Mouse (Mus musculus) cerebellum, adult 2 months (tissue): ENCODE measurements around the gene Tmem179. TPM values are rescaled to one million over a fixed set of nuclear protein-coding genes. Genes with fewer than 3 reads are reported as not detected.

Experiments used
- DNase-seq, 2 experiments: peaks; one replicate each; pipeline ENCODE4 v3.0.0; 2021
- H3K27ac ChIP-seq: fragments of 200-500 bp; 2 replicates; pipeline ENCODE4 v1.5.1; 2012; ENCODE audit warnings: low read length, control low read depth, inconsistent platforms; ENCODE audit not compliant: insufficient read depth
- H3K27me3 ChIP-seq: fragments of 200-500 bp; 2 replicates; pipeline ENCODE4 v1.6.1; 2012; ENCODE audit warnings: inconsistent platforms, mild to moderate bottlenecking, low read length, moderate library complexity; ENCODE audit not compliant: control insufficient read depth, insufficient read depth
- H3K4me1 ChIP-seq: fragments of 200-500 bp; 2 replicates; pipeline ENCODE4 v1.6.1; 2011; ENCODE audit warnings: low read length; ENCODE audit not compliant: control insufficient read depth, insufficient read depth
- H3K4me3 ChIP-seq: fragments of 200-500 bp; replicated peaks from 2 replicates; pipeline ENCODE3; 2011; ENCODE audit warnings: mild to moderate bottlenecking, low read depth, low read length, control low read depth; ENCODE audit not compliant: insufficient read depth
- CTCF ChIP-seq: fragments of 200-500 bp; IDR thresholded peaks from 2 replicates; pipeline ENCODE4 v1.5.1; 2011; ENCODE audit warnings: low read depth, mild to moderate bottlenecking, control low read depth, low read length, moderate library complexity, borderline replicate concordance; ENCODE audit not compliant: insufficient read depth
- POLR2A ChIP-seq: fragments of 200-500 bp; IDR thresholded peaks from 2 replicates; pipeline ENCODE4 v1.6.1; 2011; ENCODE audit warnings: low read length, control low read depth, borderline replicate concordance; ENCODE audit not compliant: insufficient read depth
- WGBS: fragments of 180-500 bp; shearing (Covaris S2); methylation state at CpG from one replicate; pipeline ENCODE4 v1.1.7; 2018; 5-methylcytosine and 5-hydroxymethylcytosine counted together
- polyA plus RNA-seq: library from polyadenylated mRNA; depleted of rRNA; stranded (reverse); fragments of >200 nt; gene quantifications from 2 replicates; pipeline ENCODE4 v1.2.3, GENCODE M21; 2012

The Tmem179 gene
- polyA plus RNA-seq, 1 experiment: 71.0 TPM

- no peaks in the 10 kb centered on the region; the same call in 1 of the 2 replicates for H3K27me3 ChIP-seq
- TF ChIP-seq CTCF (no peak), POLR2A (no peak)
- no peak overlapping the region for H3K27ac ChIP-seq
- 57% methylated on average over 4 of the region's 4 CpGs for WGBS
- no peak overlapping the region for H3K4me3 ChIP-seq
- H3K4me1 ChIP-seq: no peaks in the 10 kb centered on the region; the same call in 1 of the 2 replicates
- DNase-seq: no peak
These were observed 1.6 kb upstream of the Tmem179 start for GRCm38 (mm10) chr12:112518105-112518504.

GRCm38 (mm10) chr12:112514897-112515296 lies 1.6 kb downstream of the Tmem179 start:
- 51% methylated on average over 3 of the region's 3 CpGs for WGBS
- TF ChIP-seq CTCF (no peak), POLR2A (no peak)
- DNase-seq: no peak
- no peak overlapping the region for H3K4me3 ChIP-seq
- no peaks in the 10 kb centered on the region; the same call in 1 of the 2 replicates for H3K4me1 ChIP-seq
- no peaks in the 10 kb centered on the region; the same call in 1 of the 2 replicates for H3K27me3 ChIP-seq
- H3K27ac ChIP-seq: no peak overlapping the region

- no peaks in the 10 kb centered on the region for H3K27me3 ChIP-seq
- no peak for TF ChIP-seq POLR2A
- no peak for TF ChIP-seq CTCF
- peak overlapping the region; percentile 25 for H3K4me3 ChIP-seq
- no peaks in the 10 kb centered on the region for H3K4me1 ChIP-seq
- H3K27ac ChIP-seq: no peak overlapping the region
- under 1% methylated on average over 62 of the region's 62 CpGs for WGBS
- DNase-seq: peak in 1 of 2 experiments; percentile 16
These were observed 5.7 kb downstream of the Tmem179 start for GRCm38 (mm10) chr12:112510733-112511372.

- TF ChIP-seq CTCF (no peak), POLR2A (no peak)
- Histone ChIP-seq H3K27me3 (no peaks in the 10 kb centered on the region), H3K27ac (no peak overlapping the region), H3K4me1 (no peaks in the 10 kb centered on the region), H3K4me3 (no peak overlapping the region)
- DNase-seq: no peak
- 16% methylated on average over 7 of the region's 7 CpGs for WGBS
These were observed 6.2 kb downstream of the Tmem179 start for GRCm38 (mm10) chr12:112510365-112510732.

- H3K4me1 ChIP-seq: no peaks in the 10 kb centered on the region
- no peak overlapping the region for H3K27ac ChIP-seq
- no peaks in the 10 kb centered on the region for H3K27me3 ChIP-seq
- 69% methylated on average over 3 of the region's 3 CpGs for WGBS
- TF ChIP-seq POLR2A (no peak), CTCF (no peak)
- DNase-seq: no peak
- no peak overlapping the region for H3K4me3 ChIP-seq
These were observed 8.6 kb downstream of the Tmem179 start for GRCm38 (mm10) chr12:112507984-112508383.

GRCm38 (mm10) chr12:112507264-112507663 lies 9.3 kb downstream of the Tmem179 start:
- H3K27ac ChIP-seq: no peak overlapping the region
- H3K4me1 ChIP-seq: no peaks in the 10 kb centered on the region
- TF ChIP-seq CTCF: no peak
- TF ChIP-seq POLR2A: no peak
- H3K4me3 ChIP-seq: no peak overlapping the region
- no peak for DNase-seq
- 22% methylated on average over 4 of the region's 4 CpGs for WGBS
- H3K27me3 ChIP-seq: no peaks in the 10 kb centered on the region

- no peaks in the 10 kb centered on the region for H3K4me1 ChIP-seq
- H3K27ac ChIP-seq: no peak overlapping the region
- DNase-seq: no peak
- no peak for TF ChIP-seq POLR2A
- TF ChIP-seq CTCF: no peak
- 84% methylated on average over 6 of the region's 6 CpGs for WGBS
- H3K27me3 ChIP-seq: no peaks in the 10 kb centered on the region
- H3K4me3 ChIP-seq: no peak overlapping the region
These were observed 10.3 kb downstream of the Tmem179 start for GRCm38 (mm10) chr12:112506267-112506666.

- no peak for TF ChIP-seq CTCF
- TF ChIP-seq POLR2A: no peak
- Histone ChIP-seq H3K4me1 (no peaks in the 10 kb centered on the region), H3K27ac (no peak overlapping the region), H3K4me3 (no peak overlapping the region), H3K27me3 (no peaks in the 10 kb centered on the region)
- no peak for DNase-seq
- WGBS: 42% methylated on average over 19 of the region's 19 CpGs
These were observed 13.4 kb downstream of the Tmem179 start for GRCm38 (mm10) chr12:112503003-112503771.
